Mouse (Mus musculus) inflammation-experienced regulatory T-cells, adult 6 months (primary cell): ENCODE measurements around the gene Itm2c. TPM values are rescaled to one million over a fixed set of nuclear protein-coding genes. Genes with fewer than 3 reads are reported as not detected.

ENCODE experiments used
- ATAC-seq: one replicate; pipeline ENCODE4 v1.8.0; 2017
- polyA plus RNA-seq, 3 experiments: library from polyadenylated mRNA; unstranded; fragments of 100-300 nt; shearing (Covaris generic); gene quantifications; one replicate each; pipeline ENCODE4 v1.2.1; 2017

Gene Itm2c
- polyA plus RNA-seq, 3 experiments from 2014 or later = 93.4 to 125 (median 112) TPM

DNA sequence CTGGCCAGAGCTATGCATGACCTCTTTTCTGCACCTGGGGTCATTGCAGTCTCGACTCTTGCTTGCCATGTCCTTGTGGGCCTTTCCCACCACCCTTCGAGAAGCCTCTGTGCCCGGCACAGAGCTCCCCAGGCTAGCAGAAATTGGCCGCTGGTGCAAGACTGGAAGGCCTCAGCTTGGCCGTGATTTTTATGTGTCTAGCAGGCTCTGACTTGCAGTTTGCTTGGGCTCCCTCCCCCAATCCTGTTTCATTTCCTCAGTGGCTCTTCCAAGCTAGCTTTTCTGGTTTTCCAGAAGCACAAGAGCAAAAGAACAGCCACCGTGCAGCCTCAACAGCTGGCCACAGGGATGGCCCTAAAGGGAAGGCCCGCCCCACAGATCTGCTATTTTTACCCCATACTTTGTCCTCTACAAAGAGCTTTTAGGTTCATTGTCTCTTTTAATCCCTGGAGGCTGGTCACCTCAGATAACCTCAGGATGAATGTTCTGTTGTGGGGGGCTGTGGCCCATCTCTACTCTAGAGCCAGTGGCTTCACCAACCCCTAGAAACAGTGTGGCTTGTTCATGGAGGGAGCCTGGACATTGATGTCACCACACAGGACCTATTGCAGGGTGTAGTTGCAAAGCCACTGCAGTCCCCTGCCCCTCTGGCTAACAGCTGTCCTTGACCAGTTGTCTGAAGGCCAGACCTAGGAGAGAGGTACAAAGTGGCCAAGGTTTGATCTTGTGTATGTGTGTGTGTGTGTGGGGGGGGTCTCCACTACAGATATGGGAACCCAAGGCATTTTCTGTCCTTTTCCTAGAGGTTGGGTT, 6.6 kb downstream of the Itm2c start:
- no peak for ATAC-seq

DNA sequence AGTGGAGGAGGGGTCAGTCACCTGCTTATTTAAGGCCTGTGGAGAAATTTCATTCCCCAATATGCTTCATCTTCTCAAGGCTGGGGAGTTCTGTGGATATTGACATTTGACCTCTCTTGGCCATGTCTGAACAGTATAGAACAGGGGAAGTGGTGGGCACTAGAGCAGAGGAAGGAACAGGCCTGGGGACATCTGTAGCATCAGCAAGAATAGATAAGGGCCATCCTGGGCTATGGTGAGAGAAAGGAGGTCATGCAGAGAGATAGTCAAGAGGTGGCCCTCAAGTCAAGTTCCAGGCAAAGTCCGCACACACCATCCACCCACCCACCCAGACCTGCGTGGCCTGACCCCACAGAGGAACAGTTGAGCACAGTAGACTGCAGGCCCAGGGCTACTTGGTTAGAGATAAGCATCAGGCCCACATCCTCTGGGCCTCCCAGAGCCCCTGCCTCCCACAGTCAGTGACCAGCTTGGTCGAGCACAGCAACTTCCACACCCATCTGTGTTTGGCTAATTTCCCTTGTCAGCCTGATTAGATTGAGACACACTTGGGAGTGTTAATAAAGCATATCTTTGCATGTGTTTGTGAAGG, 7.5 kb downstream of the Itm2c start:
- no peak for ATAC-seq

DNA sequence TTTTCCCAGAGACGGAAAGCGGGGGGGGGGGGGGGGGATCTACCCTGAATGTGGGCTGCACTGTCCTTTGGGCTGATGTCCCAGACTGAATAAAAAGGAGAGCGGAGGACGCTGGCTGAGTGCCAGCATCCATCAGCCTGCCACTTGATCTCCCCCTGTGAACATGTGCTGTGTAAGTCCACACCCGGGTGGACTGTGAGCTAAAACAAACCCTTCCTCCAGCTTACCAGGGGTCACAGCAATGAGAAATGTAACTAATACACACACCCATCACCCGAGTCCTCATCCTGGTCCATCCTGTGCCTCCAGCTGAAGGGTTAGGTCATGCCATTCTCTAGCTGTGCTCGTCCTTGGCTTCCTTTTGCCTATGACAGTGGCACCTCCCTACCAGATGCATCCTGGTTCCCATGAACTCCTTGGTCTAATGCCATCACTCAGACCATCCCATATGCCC, 8.1 kb downstream of the Itm2c start:
- no peak for ATAC-seq

DNA sequence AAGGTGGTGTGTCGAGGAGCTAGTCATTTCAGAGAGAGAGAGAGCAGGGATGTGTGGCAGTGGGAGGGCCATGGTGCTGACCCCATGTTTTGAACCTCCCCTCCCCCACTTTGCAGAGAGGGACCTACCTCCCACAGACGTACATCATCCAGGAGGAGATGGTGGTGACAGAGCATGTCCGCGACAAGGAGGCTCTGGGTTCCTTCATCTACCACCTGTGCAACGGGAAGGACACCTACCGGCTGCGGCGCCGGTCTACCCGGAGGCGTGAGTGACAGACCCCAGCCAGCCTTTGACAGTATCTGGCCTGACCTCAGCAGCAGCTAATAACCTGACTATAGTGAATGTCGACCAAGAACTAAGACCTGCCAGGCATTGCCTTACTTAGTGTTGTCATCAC, 12.8 kb downstream of the Itm2c start:
- ATAC-seq = no peak

DNA sequence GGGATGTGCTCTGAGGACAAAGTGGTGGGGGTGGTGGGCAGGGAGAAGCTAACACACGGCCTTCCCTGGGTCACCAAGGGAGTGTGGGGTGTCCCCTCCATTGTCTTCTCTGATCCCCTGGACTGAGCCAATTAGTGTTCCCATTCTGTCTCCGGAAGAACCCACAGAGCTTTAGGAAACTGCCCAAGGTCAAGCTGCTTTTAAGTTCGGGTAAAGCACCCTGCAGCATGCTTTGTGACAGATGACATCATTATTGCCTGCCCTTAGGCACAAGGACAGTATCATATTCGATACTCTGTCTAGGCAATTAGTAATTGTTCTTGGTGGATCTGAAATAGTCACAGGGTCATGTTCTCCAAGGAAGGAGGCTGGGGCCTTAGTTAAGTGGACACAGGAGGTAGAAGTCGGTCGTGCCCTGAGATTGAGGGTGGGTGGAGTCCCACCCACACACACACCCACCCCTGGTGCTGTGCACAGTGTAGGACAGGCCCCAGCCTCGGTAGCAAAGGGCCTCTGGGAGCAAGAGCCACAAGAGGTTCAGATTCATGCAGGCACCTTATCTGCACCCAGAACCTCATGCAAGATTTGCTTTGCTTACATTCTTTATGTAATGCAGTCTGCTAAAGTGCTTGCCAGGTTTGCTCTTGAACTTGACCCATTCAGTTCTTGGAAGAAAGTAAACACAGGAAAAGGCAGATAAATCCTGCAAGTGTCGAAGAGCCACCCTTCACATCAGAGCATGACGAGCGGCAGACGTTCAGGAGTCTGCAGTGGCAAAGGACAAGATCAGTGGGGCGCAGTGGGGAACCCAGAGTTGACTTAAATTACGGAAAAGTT, 14.9 kb downstream of the Itm2c start:
- ATAC-seq = no peak

DNA sequence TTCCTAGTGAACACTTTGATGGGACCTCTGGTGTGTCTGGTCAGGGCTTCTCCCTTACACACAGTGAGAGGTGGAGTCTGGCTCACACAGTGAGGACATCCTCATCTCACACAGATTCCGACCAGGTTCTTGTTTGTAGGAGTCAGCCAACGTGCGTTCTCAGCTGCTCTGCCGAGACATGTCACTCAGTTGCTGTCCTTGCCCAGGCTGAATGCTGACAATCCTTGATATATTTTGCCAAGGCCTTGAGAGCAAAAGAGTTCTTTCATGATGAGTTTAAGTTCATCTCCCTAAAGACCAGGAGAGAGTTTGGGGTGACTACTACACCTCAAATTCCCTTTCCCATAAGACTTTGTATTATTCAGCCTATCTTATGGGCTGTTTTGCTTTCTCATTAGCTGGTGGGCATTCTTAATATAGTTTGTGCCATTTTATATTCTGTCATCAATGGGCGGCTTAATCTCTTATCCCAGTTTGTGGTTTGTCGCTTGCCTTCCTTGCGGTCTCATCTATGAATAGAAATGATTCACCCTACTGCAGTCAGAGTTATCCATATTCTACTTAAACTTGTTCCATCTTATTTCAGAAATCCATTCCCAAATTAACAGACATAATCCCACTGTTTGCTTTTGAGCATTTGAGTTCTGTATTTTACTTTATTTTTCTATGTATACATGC, 19.1 kb downstream of the Itm2c start:
- no peak for ATAC-seq

DNA sequence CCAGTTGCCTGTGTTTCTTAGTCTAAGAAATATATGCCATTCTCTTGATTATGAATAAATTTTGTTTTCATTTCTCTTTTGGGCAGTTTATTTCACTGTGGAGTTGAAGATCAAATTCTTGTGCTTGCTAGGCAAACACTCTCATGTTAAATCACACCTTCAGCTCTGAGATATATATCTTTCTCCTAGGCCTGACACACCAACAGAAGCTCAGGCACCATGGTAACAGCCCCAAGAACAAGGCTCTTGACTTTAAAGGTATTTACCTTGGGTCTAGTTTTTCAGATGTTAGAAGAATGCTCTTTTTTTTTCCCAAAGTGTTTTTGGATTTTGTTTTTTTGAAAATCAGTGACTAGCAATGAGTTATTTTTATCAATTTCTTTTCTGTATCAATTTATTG, 21.8 kb downstream of the Itm2c start:
- no peak for ATAC-seq

DNA sequence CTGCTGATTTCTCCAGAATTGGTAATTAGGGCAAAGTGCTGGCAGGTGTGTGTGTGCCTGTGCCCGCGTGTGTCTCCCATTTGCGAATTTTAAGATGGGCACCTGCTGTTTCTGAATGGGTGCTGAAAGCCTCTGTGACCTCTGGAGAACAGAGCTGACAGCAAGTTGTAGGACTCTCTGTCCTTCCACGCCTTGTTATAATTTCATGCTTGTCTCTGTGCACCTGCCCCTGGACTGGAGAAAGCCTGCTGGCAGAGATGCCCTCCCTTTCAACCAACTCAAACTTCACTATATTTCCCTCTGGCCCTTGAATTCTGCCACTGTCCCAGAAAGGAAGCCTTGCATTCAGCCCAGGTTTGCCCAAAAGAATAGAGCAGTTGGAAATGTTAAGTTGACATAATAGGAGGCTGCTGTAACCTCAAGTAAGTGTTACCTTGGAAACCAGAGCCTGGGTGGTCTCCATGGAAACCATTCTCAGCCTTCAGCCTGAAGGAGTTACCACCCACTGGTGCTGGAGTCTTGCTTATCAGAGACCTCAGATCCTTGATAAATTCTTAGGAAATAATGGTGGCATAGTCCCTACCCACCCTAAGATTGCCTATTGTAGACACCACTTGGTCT, 22.9 kb downstream of the Itm2c start:
- no peak for ATAC-seq

DNA sequence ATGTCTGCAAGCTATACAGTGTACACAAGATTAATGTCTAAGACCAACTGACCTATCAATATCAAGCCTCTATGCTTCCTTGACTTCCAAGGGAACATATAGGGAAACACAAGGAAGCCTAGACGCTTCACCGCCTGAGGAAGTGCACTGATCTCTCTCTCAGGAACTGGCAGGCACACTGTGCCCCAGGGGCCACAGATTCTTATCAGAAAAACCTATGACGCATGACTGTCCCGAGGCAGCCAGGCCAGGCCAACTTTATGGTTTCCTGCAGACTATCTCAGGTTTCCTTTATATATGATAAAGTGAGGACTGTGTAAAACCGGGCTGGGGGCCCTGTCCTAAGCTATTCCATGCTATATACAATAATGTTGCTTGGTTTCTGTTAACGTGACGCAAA, 25.5 kb downstream of the Itm2c start:
- ATAC-seq = no peak

DNA sequence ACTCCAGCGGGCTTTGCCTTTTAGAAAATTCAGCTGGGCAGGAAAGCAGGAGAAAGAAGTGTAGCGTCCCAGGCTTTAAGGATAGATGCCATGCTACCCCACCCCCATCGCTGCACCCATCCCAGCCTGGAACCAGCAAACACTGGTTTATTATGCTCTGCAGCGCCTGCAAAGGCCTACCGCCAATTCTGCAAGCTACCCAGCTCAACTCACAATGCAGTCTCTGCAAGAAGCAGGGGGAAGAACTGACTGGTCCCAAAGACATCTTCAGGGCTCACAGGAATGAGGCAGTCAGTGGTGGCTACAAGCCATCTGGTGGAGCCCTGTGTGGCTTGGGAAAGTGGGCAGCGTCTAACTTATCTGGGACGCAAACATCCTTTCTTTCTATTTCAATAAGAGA, 27.6 kb downstream of the Itm2c start:
- no peak for ATAC-seq

DNA sequence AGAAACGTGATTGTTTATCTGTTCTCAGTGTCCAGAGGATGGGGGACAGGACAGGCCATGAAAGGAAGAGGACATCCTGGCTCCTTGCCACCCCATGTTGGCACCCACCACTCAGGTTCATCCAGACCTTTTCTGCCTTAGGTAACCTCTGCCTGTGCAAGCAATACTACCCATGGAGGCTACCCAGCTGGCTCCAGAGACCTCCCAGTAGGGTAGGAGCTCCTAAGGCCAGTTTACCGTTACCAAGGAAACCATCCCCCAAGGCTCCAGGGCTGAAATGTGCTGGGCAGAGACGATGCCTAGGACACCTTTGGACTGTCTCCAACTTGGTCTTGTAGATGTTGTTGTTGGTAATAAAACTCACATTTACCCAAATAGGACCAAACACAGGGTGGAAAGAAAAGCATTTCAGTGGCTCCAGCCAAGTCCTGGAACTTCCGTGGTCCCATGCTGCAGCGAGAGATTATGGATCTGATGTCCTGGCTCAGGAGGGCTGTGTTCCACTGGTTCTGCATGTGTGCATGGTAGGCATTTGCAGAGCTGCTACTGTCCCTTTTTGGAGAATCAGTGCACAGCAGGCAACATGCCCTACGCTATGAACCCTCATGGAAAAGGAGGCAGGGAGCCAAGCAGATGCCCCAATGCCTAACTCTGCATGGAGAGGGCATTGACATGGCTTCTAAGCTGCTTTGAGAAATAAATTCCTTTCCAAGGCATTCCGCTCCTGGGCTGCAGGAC, 28.2 kb downstream of the Itm2c start:
- no peak for ATAC-seq

DNA sequence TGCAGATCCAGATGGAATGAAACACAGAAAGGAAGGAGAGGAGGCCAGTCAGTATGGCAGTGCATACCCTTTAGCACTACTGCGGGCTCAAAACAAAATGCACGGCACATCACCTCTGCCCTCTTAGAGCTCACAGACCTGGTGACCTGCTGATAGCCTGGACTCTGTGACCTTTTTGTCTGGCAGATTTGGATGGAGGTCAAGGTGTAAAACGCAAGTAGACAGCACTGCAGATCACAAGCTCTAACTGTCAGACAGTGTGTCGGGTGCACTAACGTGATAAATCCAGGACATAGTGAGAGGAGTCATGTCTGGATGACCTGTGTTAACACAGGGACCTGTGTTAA, 28.8 kb downstream of the Itm2c start:
- no peak for ATAC-seq

DNA sequence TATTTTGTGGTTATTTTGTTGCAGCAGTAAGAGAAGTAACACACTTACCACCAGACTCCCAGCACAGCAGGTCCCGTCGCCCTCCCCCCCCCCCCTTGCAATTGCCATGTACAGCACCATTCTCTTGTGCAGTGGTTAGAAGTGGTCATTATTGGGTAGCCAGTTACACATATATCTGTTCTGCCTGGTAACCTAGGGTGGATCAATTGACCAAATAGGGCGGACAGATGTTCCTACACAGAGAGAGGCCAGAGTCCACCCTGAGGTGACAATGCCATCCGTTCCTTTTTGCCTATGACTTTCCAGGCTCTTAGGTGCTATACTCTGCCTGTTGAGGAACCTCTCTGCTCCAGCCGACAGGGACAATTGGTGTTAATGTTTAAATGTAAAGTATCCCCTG, 31.1 kb downstream of the Itm2c start:
- ATAC-seq = no peak

DNA sequence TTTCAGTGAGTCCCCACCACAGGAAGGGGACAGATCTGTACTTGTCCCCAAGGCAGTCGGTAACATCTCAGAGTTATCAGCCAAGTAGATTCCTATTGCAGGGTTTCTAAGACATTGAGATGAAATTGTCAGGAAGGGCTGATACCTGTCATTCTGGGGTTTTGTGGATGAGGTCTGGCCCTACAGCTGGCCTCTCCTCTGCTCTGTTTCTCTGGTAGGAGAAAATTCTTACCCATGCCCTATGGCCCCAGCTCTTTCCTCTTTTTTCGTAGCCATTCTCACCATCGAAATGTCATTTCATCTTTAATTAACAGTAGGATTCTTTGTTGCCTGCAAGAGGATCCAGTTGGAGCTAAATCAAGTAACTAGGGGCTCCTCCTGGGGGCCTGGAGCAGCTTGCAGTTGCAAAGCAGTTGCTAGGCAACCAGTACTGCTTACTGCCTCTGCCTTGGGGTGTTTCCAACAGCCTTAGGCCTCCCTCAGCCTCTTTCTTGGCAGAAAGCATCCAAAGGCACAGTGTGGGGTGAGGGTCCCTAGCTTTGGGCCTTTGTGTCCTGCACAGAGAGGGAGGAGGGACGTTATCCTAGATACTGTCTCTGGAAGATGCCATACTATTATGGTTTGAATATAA, 34.1 kb downstream of the Itm2c start, which contains the start of gene 4933407L21Rik:
TSS of gene 4933407L21Rik (plus strand) at position 427 of the 631 bp plus-strand sequence.
- ATAC-seq = no peak

DNA sequence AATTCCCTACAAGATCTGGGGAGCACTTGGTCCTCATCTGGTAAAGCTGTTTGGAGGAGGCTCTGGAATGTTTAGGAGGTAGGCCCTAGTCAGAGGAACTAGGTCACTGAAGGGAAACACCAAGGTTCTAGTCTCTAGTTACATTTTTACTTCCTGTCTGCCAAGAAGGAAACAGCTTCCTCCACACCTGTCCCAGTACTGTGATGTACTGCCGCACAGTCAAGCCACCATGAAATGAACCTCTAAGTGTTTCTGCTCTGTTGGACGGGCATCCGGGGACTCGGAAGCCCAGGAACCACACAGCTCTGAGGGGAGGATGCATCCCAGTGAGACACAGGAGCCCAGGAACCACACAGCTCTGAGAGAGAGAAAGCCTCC, 34.6 kb downstream of the Itm2c start:
- peak; percentile 28 for ATAC-seq

DNA sequence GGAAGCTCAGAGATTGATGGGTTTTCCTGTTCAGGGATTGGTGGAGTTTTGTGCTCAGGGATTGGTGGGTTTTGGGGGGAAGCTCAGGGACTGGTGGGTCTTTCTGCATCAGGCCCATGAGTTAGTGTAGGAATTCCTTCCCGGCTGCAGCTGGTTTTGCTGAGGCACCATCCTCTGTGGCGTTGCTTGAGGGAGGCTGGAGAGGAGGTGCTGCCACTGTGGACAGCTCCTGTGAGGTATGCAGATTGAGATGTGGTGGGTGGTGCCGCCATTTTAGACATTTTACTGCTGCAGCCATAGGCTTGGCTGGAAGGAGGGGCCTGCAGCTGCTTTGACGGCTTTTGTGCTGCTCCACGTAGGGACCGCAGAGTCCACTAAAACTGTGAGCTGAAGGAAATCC, 35.3 kb downstream of the Itm2c start:
- ATAC-seq = no peak

DNA sequence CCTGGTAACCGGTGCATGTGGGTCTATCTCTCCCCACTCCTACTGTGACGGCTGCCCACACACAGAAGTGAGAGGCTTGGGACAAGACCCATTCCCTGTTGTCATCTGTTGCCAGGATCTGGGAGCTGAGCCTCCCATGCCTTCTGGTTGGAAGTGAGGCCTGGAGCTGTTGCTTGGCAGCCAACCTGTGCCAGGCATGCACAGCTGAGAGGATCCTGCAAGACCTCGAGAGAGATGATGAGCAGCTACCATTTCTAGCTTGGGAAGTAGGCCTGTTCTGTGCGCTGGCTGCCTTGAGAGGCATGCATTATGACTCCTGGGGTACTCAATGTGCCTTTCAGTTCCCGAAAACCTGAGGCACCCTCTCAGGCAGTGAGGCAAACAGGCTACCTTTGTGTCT, 37.1 kb downstream of the Itm2c start:
- ATAC-seq = no peak

DNA sequence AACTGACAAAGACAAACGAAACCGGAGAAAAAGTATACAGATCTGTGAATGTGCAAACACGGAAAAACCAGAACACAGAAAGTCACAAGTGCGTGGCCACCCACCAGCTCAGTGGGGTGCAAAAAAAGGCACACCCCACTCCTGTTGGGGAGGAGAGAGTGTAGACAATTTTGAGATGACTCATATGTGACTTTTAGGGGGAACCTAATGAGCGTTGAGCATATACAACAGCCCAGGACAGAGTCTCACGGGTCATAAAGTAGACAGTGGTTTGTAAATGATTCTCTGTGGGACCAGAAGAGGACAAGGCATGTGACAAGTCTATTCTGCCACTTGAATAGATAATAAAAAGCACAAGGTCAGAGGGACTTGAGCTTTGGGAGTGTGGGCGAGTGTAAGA, 39.1 kb downstream of the Itm2c start:
- no peak for ATAC-seq

DNA sequence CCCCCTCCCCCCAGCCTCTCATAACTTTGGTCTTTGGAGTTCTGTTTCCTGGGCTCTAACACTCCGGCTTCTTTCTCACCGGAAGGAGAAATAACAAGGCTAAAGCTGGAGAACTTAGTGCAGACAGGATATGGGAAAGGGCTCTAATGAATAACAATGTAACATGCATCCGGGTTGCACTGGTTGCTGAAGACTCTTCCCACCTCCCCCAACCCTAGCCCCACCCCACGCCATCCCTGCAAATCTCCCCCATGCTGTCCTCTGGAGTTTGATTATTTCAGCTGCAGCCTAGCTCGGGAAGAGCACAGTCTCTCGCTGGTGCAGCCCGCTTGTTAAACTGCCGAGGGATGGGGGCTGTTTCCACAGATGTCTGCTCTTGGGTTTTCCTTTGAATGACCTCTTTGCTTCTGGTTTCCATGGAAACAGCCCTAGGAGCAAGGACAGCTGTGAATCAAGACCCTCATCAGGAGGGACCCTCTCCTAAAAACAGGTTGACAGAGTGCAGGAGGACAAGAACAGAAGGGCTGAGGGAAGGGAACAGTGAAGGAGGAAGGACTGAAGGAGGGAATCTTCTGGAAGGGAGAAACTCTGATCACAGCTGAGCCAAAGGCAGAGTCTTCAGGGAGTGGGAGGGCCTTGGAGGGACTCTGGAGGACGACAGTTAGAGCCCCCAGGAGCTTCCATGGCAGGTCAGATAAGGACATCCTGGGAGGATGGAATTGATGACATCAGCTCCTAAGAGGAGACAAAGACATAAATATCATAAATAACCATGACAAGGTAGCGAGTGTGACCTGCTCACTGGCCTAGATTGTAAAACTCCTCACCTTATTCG, 39.8 kb downstream of the Itm2c start:
- ATAC-seq = peak; percentile 25

DNA sequence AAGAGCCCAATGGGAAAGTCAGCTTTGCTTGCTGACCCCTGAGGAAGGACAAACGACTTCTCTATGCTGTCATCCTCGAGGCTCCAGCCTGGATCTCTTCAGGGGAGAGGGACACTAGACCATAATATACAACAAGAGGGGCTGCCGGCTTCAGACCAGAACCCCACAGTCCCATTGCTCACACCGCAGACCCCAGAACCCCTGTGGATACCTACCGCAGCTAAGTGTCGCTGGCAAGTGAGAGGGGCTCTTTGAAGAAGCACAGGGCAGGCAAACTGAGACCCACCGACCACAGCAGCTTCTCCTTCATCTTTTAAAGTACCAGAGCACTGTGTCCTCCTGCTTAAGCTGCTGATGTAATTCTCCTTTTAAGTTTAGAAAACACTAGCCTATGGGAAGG, 40.5 kb downstream of the Itm2c start:
- ATAC-seq = no peak
